Mouse (Mus musculus): ENCODE results near the gene Qrich2. TPM values are rescaled to one million over a fixed set of nuclear protein-coding genes. Genes with fewer than 3 reads are reported as not detected.

Qrich2 gene
- total and polyA plus RNA-seq, 3 experiments = 0.11 TPM; not detected in 2

DNA sequence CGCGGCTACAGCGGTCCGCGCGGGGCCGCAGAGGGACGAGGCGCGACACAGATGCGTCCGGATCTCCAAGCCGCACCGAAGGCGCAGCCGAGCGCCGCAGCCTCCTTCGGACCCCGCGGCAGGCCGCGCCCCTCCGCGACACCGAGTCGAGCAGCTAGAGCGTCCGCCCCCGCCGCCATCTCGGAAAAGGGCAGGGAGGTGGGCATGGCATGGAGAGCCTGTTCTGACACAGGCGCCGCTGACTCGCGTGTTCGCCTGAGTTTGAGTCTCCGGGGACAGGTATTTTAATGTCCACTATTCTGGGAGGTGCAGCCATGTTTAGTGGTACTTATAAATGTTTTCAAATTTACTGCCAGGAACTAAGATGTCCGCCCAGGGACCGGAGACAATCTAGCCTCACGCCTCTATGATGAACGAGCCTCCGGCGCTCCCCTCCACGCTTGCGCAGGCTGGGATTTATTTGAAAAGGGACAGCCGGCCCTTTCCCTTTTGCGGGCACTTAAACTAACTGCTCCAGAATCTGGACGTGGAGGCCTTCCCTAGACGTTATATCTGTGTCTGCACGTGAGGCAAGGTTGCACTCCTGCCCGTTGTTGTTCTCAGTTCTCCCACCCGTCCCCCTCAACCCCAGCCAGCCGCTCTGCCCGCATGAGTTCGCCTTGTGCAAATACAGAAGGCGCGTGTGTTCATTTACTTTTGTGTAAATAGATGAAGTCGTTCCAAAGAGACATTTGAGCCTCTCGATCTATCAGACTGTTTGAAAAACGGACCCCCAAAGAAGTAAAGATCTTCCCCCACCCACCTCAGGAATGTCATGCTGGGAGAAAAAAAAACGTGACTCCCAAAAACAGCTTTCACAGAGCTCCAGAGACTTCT is 24.4 kb upstream of the Qrich2 start (continued):
- 0 out of 4 replicates have a peak, but pooled peaks of 1 of the 2 experiments have one; percentile 15 for TF ChIP-seq EP300 (IDR thresholded peaks at IDR 0.05; ENCODE audit: low read depth in 1 of 2, low read length in 2 of 2)
- TF ChIP-seq MAZ (IDR thresholded peaks at IDR 0.05; ENCODE audit: low read depth, low read length) = peak; percentile 87
- TF ChIP-seq MEF2A (IDR thresholded peaks at IDR 0.05; ENCODE audit: extremely low read depth, insufficient replicate concordance, low read depth, low read length, poor library complexity, severe bottlenecking) = peak; percentile 51; the same call in 1 of the 2 replicates
- TF ChIP-seq GATA1 (IDR thresholded peaks at IDR 0.05; ENCODE audit: low read depth, low read length) = no peak
- 0 out of 2 replicates have a peak, but pooled peaks have one; percentile 6 for TF ChIP-seq USF1 (IDR thresholded peaks at IDR 0.05; ENCODE audit: low read depth, low read length)
- TF ChIP-seq SMC3 (IDR thresholded peaks at IDR 0.05; ENCODE audit: low read depth, low read length) = 0 out of 2 replicates have a peak, but pooled peaks have one; percentile 26
- peak; percentile 76; the same call in 1 of the 2 replicates for TF ChIP-seq RCOR1 (IDR thresholded peaks at IDR 0.05; ENCODE audit: low read depth, low read length)
- TF ChIP-seq KAT2A (conservative IDR thresholded peaks at IDR 0.05; ENCODE audit: low read depth, low read length) = peak; percentile 84
- peak; percentile 85; the same call in 1 of the 2 replicates for TF ChIP-seq SIN3A (IDR thresholded peaks at IDR 0.05; ENCODE audit: low read length)
- TF ChIP-seq GABPA (IDR thresholded peaks at IDR 0.05; ENCODE audit: low read depth, low read length) = peak; percentile 71; the same call in 1 of the 2 replicates
- TF ChIP-seq MYB (IDR thresholded peaks at IDR 0.05; ENCODE audit: low read depth, low read length) = no peak
- no peak; the same call in 1 of the 2 replicates for TF ChIP-seq ZNF384 (IDR thresholded peaks at IDR 0.05; ENCODE audit: low read depth, low read length)
- TF ChIP-seq CHD1 (IDR thresholded peaks at IDR 0.05; ENCODE audit: low read depth, low read length) = 0 out of 2 replicates have a peak, but pooled peaks have one; percentile 42
- peak; percentile 82; the same call in 1 of the 2 replicates for TF ChIP-seq TBP (IDR thresholded peaks at IDR 0.05; ENCODE audit: low read depth, low read length)

DNA sequence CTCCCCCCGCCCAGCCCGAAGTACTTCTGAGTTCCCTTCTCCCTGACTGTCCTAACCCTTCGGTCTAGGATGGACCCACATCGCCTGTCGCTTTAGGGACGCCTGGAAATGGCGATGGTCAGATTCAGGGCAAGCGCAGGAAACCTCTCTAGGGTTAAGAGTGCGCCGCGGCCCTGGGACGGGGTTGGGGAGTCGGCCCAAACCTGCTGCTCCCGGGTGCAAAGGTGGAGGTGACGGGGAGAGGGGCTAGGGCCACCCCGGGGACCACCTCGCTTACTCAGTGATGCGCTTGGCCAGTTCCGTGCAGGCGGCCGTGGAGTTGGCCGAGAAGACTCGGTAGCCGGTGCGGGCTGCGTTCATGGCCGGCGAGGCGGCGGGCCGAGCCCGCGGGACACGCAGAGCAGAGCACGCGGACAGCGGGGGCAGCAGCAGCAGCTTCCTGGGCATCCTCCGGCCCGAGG is 23.8 kb upstream of the Qrich2 start:
- peak overlapping the region; percentile 92 for H3K9ac ChIP-seq (ENCODE audit: control insufficient read depth, low read depth, low read length, poor library complexity, severe bottlenecking)
- peak overlapping the region; percentile 50 for H3K27ac ChIP-seq (ENCODE audit: control insufficient read depth, low read depth, low read length)
- H3K27me3 ChIP-seq (ENCODE audit: control insufficient read depth in 1 of 2, insufficient read depth in 2 of 2, low read length in 2 of 2) = no peaks in the 10 kb centered on the region
- H3K79me2 ChIP-seq (ENCODE audit: control insufficient read depth, insufficient read depth, low read length, poor library complexity) = peaks cover 21% of the 10 kb centered on the region
- DNase-seq (ENCODE audit: low read depth, low spot score) = peak; percentile 71
- peak overlapping the region; percentile 91 to 93 for H3K4me3 ChIP-seq (ENCODE audit: control insufficient read depth in 1 of 2, insufficient read depth in 1 of 2, low read depth in 2 of 2, low read length in 2 of 2)
- no peak for TF ChIP-seq USF1 (IDR thresholded peaks at IDR 0.05; ENCODE audit: low read depth, low read length)
- TF ChIP-seq E2F4 (IDR thresholded peaks at IDR 0.05; ENCODE audit: borderline replicate concordance, low read depth, low read length) = no peak
- no peak for TF ChIP-seq ZMIZ1 (IDR thresholded peaks at IDR 0.05; ENCODE audit: low read depth, low read length)
- peak; percentile 48; the same call in 1 of the 2 replicates for TF ChIP-seq MAX (IDR thresholded peaks at IDR 0.05; ENCODE audit: low read length)
- TF ChIP-seq POLR2AphosphoS5 (IDR thresholded peaks at IDR 0.05; ENCODE audit: borderline replicate concordance, low read depth, low read length) = no peak
- no peak for TF ChIP-seq MYC (IDR thresholded peaks at IDR 0.05; ENCODE audit: low read depth, low read length)
- H3K36me3 ChIP-seq (ENCODE audit: control insufficient read depth in 1 of 2, insufficient read depth in 2 of 2, low read length in 2 of 2) = peaks cover 13 to 14% of the 10 kb centered on the region in 2 experiments
- H3K4me1 ChIP-seq (ENCODE audit: control insufficient read depth in 1 of 2, insufficient read depth in 2 of 2, low read length in 2 of 2) = peaks cover 7 to 28% of the 10 kb centered on the region in 2 experiments; a peak in 3 of 4 replicates
- H3K9me3 ChIP-seq (replicated peaks; ENCODE audit: insufficient read depth, low read length) = no peaks in the 10 kb centered on the region

All from MEL (cell line).